Mouse (Mus musculus): Measurements from ENCODE around the gene Ciao2a.

DNA sequence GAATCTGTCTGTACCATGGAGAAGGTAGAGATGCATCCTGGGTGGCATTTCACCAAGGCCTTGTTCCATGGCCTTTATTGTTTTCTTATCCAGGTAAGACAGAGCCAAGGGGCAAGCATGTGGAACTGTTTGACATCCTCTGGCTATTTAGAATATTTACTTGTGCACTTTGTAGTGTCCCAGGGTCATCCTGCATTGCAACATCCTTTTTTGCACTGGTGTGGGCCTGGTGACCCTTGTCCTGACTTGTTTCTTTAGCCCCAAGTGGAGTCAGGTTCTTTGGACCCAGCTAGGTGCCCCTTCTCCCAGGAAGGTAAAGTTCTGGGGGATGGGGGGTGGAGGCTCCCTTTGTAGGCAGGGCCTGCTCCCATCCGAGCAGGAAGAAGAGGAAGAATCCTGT lies 51.6 kb downstream of the Ciao2a start:
- TF ChIP-seq EP300 (IDR thresholded peaks at IDR 0.05; ENCODE audit: insufficient read depth, low read depth, low read length) (no peak), POLR2A (IDR thresholded peaks at IDR 0.05; ENCODE audit: insufficient read depth, low read length) (no peak), CTCF (IDR thresholded peaks at IDR 0.05; ENCODE audit: low read depth, low read length) (no peak)

Data from ES-Bruce4 (cell line).